Mouse (Mus musculus) neural tube, embryonic 10.5 days (tissue): ENCODE measurements around the gene Igfbp2.

ENCODE experiments used
- DNase-seq: peaks from one replicate; pipeline ENCODE4 v3.0.0-alpha.2; 2017; ENCODE audit warnings: low spot score; ENCODE audit errors: extremely low spot score

Igfbp2 gene

DNA sequence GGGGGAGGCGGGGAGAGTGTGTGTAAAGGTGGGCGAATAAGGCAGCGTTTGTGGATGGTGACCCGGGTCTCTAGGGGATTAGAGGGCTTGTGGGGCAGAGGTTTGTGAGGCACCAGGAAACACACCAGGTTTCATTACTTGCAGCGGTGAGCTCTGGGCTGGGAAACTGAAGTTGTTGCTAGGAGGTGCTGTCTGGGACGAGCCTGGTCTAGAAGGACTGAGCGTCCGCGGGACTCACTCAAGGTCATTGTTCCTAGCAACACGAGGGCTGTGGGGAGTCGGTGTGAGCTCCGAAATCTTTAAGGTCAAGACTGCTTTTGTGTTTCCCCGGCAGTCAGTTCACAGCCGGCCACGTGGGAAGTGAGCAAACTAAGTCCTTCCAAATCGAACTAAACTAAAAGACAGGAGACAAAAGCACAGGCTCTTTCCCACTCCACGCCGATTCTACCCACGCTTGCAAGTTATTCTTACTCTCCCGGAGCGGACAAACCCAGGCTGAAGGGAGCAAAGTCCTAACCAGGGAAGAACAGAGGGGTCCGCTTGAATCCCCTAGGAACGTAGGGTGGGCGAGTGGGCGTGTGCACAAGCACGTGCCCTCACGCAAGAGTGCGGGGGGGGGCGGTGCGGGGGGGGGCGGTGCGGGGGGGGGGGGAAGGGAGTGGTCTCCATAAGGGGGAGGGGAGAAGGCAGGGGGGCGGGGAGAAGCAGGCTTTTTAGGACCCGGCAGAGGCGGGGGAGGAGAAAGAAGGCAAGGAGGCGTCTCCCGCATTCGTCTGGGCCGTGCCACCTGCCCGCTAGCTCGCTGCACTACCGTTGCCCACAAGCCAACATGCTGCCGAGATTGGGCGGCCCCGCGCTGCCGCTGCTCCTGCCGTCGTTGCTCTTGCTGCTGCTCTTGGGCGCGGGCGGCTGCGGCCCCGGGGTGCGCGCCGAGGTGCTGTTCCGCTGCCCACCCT, at the start of gene Igfbp2:
TSS of gene Igfbp2 (plus strand) at position 753 of the 956 bp plus-strand sequence.
- peak; percentile 81 for DNase-seq

DNA sequence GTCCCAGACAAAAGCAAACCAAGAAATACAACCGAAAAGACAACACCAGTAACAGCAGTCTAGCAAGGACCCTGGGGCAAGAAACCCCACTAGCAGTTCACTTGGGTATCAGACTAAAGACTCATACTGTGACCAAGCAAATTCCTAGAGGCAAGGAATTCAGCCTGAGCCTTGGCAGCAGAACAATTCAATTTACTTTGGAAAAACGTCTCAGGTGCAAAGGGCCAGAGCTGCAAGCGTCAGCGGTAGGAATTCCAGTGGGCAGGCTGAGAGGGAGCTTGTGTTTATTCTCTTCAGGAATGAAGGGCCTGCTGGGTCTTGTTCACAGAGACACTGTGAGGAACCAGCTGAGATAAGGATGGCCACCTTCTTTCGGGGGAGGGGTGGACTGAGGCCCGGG, 45.5 kb upstream of the Igfbp2 start:
- DNase-seq, result no peak

DNA sequence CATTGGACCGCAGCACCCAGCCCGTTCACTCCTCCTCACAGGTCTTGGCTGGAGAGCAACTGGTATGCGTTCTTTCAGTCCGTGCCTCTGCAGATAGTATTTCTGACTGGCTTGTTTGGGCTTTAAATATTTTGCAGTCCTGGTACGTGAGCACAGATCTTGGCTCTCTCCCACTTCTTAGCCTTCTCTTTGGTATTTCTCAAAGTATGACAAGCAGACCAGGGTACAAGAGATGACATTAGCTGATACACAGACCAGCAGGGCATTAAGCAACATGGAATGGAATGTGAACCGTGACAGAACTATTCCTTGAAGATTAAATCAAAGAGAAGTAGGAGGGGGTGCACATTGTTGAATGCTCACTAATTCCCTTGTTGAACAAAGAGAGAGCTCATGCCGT, 43.6 kb upstream of the Igfbp2 start:
- DNase-seq, result no peak

DNA sequence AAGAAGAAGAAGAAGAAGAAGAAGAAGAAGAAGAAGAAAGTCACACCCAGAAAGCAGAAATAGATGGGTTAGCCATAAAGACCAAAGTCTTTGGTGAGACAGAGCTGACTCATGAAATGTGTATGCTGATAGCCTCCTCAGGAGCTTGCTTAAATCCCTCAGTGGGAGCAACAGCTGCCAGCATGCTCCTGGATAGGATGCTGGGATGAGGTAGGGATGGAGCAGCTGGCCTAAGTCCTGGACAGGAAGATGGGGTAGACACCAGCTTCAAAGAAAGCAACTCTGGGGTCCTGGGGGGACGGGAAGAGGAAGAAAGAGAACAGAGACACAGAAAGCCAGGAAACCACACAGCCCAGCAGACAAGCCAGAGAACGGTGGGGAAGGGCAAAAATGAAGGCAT, 41.0 kb upstream of the Igfbp2 start:
- no peak for DNase-seq

DNA sequence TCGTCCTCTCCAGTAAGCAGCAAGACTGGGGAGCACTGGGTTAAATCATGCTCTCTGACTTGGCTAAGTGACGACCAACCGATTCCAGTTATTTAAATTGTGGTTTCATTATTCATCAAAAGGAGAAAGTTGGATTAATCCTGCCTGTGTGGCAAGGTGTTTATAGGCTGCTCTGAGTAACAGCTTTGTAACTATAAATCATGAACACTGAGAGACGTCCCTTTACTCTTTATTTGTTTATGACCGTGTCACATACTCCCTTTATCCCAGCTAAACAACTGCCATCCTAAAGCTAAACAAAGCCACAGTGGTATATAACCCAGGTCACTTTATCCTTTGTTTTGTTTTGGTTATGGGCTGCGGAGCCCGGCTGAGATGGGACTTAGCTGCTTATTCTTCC, 40.3 kb upstream of the Igfbp2 start:
- no peak for DNase-seq

DNA sequence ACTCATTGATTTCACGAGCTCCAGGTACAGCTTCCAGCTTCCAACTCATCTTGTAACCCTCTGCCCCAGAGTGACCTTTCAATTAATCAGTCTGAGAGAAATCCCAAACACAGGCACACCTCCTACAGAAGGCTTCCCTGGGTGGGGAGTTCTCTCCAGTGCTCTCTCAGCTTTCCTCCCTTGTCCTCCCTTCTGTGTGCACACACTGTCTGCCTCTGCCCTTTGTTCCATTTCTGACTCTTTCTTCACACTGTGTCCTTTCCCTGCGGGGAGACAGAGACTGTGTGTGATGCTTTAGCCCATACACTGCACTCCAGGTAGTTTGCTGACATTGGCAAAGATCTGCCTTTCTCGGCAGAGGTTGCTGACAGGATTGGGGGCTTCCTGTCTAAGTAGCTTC, 33.6 kb upstream of the Igfbp2 start:
- DNase-seq, result no peak

DNA sequence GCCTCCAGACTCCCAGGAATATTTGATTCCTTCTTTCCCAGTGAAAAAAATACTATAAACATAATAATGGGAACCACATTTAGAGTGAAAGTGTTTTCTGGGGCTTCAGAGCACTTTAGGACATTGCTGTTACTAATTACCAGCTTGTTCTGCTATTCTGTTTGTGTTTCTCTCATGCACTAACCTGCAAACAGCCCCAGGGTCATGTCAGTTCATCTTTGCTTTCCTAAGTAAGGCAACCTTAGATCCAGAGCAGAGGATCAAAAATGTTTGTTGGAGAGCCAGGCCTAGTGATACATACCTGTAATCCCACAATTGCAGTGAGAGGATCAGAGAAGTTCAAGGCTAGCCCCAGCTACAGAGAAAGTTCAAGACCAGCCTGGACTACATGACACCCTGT, 32.6 kb upstream of the Igfbp2 start:
- DNase-seq, result no peak

DNA sequence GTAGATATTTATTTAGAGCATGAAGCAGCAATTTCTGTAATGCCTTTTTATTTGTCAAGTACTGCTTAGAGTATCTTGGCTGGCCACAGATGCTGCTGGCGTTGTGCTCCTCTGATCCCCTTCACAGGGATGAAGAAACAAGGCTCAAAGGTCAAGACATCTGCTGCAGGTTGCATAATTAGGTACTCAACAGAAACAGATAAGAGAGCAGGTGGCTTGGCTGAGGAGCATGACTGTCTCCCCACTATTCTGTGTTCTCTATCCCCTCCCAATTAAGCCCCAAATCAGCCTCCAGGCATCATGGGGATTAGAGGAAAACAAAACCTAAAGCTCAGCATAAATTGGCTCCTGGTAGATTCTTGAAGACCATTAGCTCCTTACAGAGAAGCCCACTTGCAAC, 32.0 kb upstream of the Igfbp2 start:
- no peak for DNase-seq

DNA sequence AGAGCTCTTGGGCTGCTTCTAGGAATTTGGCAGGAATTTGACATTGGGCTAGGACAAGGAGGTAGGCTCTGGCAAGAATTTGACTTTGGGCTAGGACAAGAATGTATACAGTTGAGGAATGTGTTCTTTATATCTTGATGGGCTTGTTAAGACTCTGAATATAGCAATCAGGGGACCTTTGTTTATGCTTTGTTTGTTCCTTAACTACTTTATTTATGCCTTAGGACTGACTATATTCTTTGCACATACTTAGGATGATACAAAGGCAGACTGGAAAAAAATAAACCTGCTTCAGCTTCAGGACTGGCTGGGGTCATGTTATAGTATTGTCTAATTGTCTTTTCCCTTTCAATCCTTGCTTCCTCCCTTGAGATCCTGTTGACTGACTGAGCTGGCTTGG, 31.1 kb upstream of the Igfbp2 start:
- no peak for DNase-seq

DNA sequence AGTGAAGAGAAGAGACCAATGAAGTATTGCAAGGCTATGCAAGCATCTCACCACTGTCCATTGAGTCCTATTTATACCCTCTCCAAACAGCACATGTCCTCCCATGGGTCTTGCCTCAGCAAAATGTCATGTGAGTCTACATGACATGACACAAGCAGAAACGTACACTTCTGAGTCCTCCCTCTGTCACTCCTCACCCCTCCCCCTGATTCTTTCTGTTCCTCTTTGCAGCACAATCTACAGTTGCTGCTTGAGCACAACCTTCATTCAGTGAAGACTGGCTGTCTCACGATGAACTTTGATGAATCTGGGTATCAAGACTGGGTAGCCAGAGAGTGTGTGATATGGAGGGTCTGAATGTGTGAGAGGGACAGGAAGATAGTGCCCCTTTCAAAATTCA, 28.2 kb upstream of the Igfbp2 start:
- no peak for DNase-seq

DNA sequence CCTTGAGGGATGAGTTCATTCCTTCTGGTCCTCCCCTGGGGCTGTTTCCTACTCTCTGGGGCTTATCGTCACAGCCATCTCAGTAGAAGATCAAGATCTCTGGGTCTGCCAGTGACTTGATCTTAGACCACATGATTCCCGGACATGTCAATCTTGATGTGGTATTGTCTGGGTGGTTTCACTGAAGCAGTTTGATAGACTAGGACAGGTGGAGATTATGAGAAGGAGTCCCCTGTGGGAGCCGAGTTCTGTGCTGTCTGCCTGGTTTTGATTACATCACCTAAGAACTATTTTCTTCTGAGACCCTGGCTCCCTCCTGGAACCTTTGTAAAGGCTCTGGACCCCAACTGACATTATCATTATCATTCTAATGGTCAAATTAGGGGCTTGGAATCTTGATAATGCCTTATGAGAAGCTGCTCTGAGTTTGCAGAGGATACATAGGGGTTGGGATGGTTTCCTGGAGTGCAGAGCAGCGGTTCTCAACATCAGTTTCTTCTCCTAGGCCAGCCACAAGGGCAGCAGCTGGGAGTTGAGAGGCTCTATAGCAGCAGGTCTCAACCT, 27.1 kb upstream of the Igfbp2 start:
- DNase-seq, result no peak

DNA sequence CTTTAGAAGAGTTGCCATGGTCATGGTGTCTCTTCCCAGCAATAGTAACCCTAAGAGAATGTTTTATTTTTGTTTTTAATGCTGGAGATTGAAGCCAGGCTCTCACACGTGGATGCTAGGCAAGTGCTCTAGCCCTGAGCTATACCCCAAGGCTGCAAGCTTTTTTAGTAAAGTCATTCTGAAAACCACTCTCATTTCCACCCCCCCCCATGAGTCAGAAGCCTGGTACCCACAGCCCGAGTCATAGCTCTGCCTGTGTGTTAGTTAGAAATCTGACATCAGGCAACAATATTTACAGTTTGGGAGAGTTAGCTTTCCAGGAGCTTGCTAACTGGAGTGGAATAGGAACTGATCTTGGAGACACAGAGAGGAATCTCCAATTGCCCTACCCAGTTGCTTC, 25.9 kb upstream of the Igfbp2 start:
- DNase-seq, result no peak

DNA sequence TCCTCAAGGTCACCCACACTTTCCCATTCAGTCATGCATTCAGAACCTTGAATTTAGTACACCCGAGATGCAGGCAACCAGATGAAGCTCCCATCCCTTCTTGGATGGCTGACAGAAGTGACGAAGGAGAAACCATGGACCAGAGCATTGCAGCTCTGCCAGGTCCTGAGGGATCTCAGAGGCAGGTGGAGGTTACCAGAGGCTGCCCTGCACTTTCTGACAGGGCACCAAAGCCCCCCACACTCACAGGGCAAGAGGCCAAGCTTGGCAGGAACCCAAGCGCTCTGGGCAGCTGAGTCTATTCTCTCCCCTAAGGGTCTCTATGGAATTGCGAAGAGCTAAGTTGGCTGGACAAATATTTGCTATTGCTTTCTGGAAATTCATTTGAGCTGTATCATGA, 20.3 kb upstream of the Igfbp2 start:
- no peak for DNase-seq

DNA sequence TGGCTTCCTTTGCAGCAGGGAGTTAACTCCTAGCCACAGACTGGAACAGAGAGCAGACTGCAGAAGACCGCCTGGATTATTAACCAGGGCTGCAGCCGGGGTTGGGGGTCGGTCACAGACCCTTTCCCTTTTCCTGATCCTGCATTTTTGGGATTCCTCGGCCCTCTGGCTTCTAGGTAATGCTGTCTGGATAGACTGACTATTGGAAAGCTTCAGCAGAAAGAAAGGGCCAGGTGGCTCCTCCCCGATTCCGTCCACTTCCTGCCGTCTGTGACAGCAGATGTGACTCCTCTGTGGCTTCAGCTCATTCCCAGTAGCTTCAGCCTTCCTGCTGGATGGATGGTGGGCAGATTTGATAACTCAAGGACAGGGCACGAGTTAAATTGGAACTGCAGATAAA, 19.3 kb upstream of the Igfbp2 start:
- DNase-seq, result no peak

DNA sequence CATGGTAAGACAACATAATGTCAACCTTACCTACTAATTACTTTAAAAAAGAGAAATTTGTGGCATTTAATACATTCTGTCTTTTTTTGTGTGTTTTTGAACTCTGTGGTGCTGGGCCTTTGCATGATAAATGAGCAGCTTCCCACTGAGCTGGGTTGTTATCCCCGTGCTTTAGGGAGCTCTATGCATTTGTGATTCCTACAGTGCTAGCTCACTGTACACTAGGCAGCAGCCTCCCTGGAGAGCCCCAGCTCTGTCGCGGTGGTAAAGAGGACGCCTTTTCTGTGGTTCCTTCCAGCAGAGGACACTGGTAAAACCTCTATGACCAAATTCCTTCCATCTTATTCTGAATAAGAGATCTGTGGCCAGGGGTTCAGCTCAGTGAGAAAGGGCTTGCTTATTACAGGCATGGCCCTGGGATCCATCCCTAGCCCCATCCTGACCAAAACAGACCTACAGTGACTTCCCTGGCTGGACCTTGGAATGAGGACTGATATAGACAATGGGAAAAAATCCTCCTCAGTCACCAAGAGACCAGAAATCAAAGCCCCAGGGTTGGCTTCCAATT, 18.7 kb upstream of the Igfbp2 start:
- peak; percentile 21 for DNase-seq

DNA sequence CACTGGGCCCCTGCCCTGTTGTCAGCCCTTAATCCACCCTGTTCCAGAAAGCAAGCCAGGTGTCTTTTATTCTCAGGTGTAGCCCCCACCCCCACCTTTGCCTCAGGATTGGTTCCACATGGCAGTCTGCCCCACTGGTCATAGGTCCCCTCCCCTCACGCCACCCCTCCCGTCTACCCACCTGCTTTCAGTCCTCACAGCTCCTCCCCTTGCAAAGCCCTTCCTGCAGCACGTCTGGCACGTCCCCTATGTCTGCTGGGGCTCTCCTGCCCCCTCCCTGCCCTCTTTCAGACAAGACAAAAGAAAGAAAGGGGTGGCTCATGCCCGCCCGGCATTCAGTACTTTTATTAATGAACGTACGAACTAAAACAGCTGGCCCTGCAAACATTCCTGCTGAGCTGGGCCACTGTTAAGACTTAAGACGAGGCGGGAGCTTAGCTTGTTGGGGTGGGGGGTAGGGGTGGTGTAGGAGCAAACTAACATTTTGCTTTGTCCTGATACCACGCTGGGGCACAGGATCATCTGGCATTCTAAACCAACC, 18.2 kb upstream of the Igfbp2 start:
- DNase-seq, result peak; percentile 58

DNA sequence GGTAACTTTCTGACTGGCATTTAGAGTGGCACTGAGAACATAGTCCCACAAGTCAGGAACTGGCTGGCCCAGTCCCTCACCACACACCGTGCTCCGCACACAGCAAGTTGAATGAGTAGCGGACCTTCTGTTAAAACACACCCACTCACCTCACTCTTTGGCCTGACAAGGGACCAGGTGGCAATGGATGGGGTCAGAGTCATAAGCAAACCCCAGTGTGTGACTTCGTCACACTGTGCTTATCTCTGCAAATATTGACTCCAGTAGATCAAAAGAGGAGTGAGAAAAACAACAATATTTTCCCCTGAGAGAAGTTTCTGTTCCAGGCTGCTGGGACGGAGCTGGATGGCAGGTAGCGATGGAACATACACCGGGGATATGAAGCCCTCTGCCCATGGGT, 15.0 kb upstream of the Igfbp2 start:
- DNase-seq, result no peak

DNA sequence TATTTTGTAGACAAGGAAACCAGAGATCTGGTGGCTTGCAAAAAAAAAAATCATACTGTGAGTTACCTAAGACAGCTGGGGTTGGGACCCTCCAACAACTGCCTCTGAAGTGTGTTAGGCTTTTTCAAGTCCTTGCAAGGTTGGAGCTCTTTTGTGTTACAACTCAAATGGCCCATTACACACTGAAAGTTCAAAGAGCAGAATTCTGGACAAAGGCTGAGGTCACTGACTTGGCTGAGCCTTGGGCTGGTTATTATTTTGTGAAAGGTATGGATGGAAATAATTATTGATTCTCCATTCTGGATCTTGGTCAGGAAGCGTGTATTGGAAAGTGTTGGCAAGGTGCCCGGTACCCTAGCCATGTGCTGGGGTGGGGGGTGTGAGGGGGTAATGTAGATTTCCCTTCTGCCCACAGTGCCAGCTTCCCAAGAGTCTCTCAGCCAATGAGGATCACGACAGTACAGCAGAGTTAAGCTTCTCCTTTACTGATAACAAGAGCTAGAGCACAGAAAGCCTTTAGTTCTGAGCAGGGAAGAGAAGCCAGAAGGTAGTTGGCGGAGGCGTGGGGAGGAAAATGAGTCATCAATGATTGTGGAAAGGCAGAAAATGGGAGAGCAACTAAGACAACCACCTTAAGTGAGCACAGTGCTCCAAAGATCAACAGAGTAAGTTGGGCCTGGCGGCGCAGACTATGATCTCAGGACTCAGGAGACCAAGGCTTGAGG, 14.2 kb upstream of the Igfbp2 start:
- DNase-seq, result no peak

DNA sequence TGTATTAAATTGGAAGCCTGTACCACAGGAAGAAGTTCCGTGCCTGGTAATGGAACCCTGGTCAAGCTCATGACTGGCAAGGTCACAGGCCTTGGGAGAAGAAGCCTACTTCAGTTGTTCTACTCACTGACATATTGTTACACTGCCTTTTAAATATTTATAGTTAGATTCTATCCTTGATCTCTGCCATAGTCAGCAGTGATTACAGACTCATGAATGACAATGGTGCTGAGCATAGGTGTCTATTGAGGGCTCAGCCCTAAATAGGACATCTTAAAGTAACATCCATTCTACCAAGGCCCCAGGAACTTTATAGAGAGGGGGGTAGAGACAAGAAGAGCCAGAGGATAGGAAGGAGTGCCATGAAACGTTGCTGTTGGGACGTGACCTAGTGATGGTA, 13.2 kb upstream of the Igfbp2 start:
- no peak for DNase-seq

DNA sequence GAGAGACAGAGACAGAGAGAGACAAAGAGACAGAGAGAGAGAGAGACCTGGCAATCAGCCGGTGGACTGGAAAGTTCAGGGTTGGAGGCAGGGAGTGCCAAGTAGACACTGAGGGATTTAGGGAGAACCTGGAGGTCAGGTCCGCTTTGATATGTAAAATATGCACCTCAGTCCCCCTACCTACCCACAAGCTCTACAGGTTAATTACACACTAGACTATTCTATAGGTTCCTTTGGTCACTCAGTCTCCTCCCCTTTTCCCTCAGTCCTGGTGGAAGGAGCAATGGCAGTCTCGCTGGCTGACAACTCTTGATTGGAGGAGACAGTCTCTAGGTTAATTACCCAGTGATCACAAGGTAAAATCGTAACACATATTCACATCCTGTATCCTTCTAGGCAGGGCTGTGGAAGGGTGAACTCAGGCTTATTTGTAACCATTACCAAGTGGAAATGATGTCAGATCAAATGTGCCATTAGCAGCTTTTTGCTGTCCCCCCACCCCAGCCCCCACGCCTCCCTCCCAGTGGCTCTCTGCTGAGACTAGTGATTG, 11.1 kb upstream of the Igfbp2 start:
- no peak for DNase-seq

DNA sequence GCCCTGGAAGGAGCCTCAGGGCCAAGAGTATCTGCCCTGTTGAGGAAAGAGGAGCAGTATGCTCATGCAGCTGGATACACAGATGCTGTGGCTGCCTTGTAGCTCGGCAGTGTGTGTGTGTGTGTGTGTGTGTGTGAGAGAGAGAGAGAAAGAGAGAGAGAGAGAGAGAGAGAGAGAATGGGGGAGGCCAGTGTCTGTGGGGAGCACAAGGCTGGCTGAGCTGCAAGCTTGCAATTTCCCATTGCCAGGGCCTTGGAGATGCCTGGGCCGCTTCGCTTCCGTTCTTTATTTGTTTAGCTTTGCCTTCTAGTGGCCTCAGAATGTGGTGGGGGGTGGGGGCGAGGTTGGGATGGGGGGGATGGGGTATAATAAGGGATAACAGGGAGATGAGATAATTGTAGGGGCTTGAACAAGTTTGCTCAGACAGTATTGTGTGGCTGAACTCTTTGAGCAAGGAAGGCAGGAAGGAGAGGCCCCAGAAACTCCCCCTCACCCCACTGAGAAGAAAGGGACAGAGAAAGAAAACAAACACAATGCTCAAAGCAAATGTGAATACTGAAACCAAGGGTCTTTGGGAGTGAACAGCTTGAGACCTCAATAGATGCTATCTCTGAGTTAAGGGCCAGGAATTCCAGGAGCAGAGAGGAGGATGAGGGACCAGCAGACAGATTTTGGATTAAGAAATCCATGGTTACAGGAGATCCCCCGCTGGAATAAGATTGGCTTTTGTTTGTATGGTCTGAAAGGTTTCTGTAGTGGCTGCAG, 10.5 kb upstream of the Igfbp2 start:
- peak; percentile 24 for DNase-seq
